Mouse (Mus musculus): ENCODE data around the gene Lmx1b. TPM values are rescaled to one million over a fixed set of nuclear protein-coding genes. Genes with fewer than 3 reads are reported as not detected.

Lmx1b gene
- polyA plus RNA-seq, 1 experiment from 2014 or later = not detected

DNA sequence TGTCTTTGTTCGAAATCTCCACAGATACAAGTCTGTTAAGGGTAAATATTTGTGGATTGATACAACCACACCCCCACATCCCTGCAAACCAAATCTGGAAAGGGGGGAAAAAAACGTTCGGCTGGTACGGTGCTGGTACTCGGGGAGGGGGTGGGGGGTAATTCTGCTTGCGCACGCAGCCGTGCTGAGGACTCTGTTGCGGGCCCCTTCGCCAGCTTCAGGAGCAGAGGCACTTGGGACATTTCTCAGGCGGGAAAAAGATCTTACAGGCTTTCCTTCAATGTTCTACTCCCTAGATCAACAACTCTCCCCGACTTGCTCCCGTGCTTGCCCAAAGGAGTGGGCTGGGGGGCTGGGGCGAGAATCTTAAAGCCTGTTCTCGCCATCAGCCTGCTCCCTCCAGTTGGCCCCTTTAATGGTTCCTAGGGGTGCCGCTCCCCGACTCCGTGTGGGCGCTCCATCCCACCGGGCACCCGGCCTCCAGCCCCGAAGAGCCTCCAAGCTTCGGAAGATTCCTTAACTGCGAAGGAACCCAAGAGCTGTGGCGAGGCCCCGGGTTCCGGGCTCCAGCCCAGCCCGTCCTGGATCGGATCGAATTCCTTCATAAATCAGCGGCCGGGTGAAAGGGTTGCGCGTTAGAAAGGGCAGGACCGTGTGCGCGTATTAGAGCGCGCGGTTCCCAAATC lies 9.1 kb downstream of the Lmx1b start:
- Histone ChIP-seq H3K36me3 (ENCODE audit: control insufficient read depth, insufficient read depth) (no peaks in the 10 kb centered on the region), H3K27ac (ENCODE audit: low read depth, low read length) (no peak overlapping the region), H3K27me3 (replicated peaks; ENCODE audit: control insufficient read depth, insufficient read depth, low read length) (peaks cover 98% of the 10 kb centered on the region), H3K9ac (ENCODE audit: low read depth, low read length) (no peak overlapping the region), H3K4me3 (ENCODE audit: low read depth, low read length) (no peak overlapping the region), H3K4me2 (replicated peaks; ENCODE audit: low read depth) (no peak overlapping the region), H3K4me1 (replicated peaks; ENCODE audit: control insufficient read depth, insufficient read depth, low read length) (no peaks in the 10 kb centered on the region), H3K9me3 (ENCODE audit: control insufficient read depth) (no peaks in the 10 kb centered on the region)
- no peak for TF ChIP-seq CTCF (IDR thresholded peaks at IDR 0.05; ENCODE audit: low read depth)
- no peak for ATAC-seq
- WGBS = 2% methylated on average over 40 of the region's 40 CpGs

DNA sequence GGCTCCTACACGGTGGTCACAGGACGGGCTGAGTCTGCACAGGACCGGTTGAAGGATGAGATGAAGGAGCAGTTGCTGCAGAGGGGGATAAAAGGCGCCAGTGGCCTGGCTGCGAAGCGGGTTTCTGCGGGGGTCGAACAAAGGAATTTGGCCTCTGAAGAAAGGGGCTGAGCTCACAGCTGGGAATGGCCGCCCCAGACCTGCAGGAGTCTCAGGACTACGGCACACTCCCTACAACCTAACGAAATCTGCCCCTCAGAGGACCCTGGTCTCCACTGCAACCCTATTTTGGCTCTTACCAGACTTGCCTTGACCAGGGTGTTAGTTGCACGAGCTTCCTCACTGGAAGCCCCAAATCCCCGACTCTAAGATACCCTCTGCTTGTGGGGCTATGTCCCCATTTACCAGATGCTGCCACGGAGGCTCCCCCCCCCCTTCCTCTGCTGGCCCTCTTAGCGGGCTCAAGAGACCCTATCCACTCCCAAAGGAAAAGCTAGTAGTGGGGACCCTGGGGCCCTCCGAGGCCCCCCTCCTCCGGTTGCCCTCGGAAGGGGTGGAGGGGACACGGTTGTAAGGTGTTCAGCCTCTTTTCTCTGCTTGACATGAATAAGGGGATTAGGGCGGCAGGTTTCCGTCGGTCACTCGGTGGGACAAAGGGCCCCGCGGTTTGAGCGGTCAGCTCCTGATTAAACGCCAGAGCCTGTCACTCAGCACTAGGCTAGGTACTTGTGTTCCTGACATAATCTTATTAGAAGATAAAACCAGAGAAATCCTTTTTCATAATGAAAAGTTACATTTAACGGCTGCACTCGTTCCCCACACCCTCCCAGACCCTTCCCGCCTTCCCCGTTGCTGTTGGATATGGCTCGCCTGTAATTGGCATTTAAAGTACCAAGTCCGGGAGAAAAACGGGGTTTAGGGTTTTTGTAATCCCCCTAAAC lies 10.0 kb downstream of the Lmx1b start:
- no peak for ATAC-seq
- Histone ChIP-seq H3K9me3 (ENCODE audit: control insufficient read depth) (no peaks in the 10 kb centered on the region), H3K4me2 (replicated peaks; ENCODE audit: low read depth) (no peak overlapping the region), H3K27me3 (replicated peaks; ENCODE audit: control insufficient read depth, insufficient read depth, low read length) (peaks cover 97% of the 10 kb centered on the region), H3K36me3 (ENCODE audit: control insufficient read depth, insufficient read depth) (no peaks in the 10 kb centered on the region), H3K27ac (ENCODE audit: low read depth, low read length) (no peak overlapping the region), H3K4me3 (ENCODE audit: low read depth, low read length) (no peak overlapping the region), H3K4me1 (replicated peaks; ENCODE audit: control insufficient read depth, insufficient read depth, low read length) (no peaks in the 10 kb centered on the region), H3K9ac (ENCODE audit: low read depth, low read length) (no peak overlapping the region)
- TF ChIP-seq CTCF (IDR thresholded peaks at IDR 0.05; ENCODE audit: low read depth) = no peak
- 3% methylated on average over 34 of the region's 34 CpGs for WGBS

DNA sequence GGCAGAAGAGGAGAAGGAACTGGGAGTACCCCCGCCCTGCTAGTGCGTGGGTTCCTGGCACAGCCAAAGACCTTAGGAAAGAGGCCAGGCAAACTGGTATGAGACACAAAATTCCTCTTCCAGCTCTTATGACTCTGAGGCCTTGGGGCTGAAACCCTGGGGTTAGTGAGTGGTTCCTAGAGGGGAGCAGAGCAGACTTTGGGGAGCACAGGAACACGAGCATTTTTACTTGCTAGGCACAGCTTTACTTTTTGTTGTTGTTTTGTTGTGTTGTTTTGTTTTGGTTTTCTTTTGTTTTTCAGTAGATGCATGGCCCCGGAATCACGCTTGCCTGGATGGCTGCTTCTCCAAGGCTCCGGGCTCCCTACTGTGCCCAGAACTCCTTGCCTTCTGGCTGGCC lies 10.7 kb downstream of the Lmx1b start:
- Histone ChIP-seq H3K4me2 (replicated peaks; ENCODE audit: low read depth) (no peak overlapping the region), H3K4me3 (ENCODE audit: low read depth, low read length) (no peak overlapping the region), H3K27me3 (replicated peaks; ENCODE audit: control insufficient read depth, insufficient read depth, low read length) (peaks cover 94% of the 10 kb centered on the region), H3K4me1 (replicated peaks; ENCODE audit: control insufficient read depth, insufficient read depth, low read length) (no peaks in the 10 kb centered on the region), H3K36me3 (ENCODE audit: control insufficient read depth, insufficient read depth) (no peaks in the 10 kb centered on the region), H3K9me3 (ENCODE audit: control insufficient read depth) (no peaks in the 10 kb centered on the region), H3K9ac (ENCODE audit: low read depth, low read length) (no peak overlapping the region), H3K27ac (ENCODE audit: low read depth, low read length) (no peak overlapping the region)
- no peak for ATAC-seq
- TF ChIP-seq CTCF (IDR thresholded peaks at IDR 0.05; ENCODE audit: low read depth) = no peak
- 17% methylated on average over 6 of the region's 6 CpGs for WGBS

DNA sequence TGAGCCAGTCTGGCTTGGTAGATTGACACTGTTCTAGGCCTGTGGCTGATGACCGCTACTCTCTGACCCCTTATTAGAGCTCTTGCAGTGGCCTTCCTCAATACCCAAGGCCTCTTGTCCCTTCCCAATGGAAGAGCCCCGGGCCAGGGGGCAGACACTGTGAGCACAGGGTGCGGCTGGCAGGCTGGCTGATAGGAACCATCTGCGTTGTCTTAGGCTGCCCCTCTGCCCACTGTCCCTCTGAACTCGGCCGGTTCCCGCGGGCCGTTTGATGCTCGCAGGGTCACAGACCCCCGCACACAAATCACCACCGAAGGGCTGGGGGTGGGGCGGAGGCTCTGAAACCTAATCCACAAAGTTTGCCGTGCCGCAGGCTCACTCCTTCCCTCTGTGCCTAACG lies 11.5 kb downstream of the Lmx1b start:
- no peak for TF ChIP-seq CTCF (IDR thresholded peaks at IDR 0.05; ENCODE audit: low read depth)
- Histone ChIP-seq H3K36me3 (ENCODE audit: control insufficient read depth, insufficient read depth) (no peaks in the 10 kb centered on the region), H3K27me3 (replicated peaks; ENCODE audit: control insufficient read depth, insufficient read depth, low read length) (peaks cover 88% of the 10 kb centered on the region), H3K9ac (ENCODE audit: low read depth, low read length) (no peak overlapping the region), H3K9me3 (ENCODE audit: control insufficient read depth) (no peaks in the 10 kb centered on the region), H3K4me3 (ENCODE audit: low read depth, low read length) (no peak overlapping the region), H3K4me2 (replicated peaks; ENCODE audit: low read depth) (no peak overlapping the region), H3K4me1 (replicated peaks; ENCODE audit: control insufficient read depth, insufficient read depth, low read length) (no peaks in the 10 kb centered on the region), H3K27ac (ENCODE audit: low read depth, low read length) (no peak overlapping the region)
- 3% methylated on average over 16 of the region's 16 CpGs for WGBS
- ATAC-seq = no peak

DNA sequence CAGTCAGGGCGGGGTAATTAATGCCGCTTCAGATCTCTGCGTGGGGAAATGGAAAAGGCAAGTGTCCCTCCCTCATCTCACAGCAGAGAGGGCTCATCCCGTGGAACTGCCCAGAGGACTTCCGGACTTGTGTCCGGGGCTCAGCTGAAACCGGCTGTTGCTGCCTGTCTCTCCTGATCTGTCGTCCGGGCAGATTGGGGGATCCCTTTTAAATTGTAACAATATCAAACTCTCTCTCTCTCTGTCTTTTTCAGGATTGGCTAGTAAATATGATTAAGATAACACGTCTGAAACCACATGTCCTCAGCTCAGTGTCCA lies 13.3 kb downstream of the Lmx1b start:
- no peaks in the 10 kb centered on the region for H3K36me3 ChIP-seq (ENCODE audit: control insufficient read depth, insufficient read depth)
- H3K27me3 ChIP-seq (replicated peaks; ENCODE audit: control insufficient read depth, insufficient read depth, low read length) = peaks cover 77% of the 10 kb centered on the region
- H3K9ac ChIP-seq (ENCODE audit: low read depth, low read length) = no peak overlapping the region
- H3K4me2 ChIP-seq (replicated peaks; ENCODE audit: low read depth) = no peak overlapping the region
- no peak for TF ChIP-seq CTCF (IDR thresholded peaks at IDR 0.05; ENCODE audit: low read depth)
- no peak overlapping the region for H3K27ac ChIP-seq (ENCODE audit: low read depth, low read length)
- H3K4me3 ChIP-seq (ENCODE audit: low read depth, low read length) = no peak overlapping the region
- 33% methylated on average over 10 of the region's 10 CpGs for whole genome bisulfite sequencing
- no peaks in the 10 kb centered on the region for H3K9me3 ChIP-seq (ENCODE audit: control insufficient read depth)
- H3K4me1 ChIP-seq (replicated peaks; ENCODE audit: control insufficient read depth, insufficient read depth, low read length) = no peaks in the 10 kb centered on the region
- no peak for ATAC-seq

DNA sequence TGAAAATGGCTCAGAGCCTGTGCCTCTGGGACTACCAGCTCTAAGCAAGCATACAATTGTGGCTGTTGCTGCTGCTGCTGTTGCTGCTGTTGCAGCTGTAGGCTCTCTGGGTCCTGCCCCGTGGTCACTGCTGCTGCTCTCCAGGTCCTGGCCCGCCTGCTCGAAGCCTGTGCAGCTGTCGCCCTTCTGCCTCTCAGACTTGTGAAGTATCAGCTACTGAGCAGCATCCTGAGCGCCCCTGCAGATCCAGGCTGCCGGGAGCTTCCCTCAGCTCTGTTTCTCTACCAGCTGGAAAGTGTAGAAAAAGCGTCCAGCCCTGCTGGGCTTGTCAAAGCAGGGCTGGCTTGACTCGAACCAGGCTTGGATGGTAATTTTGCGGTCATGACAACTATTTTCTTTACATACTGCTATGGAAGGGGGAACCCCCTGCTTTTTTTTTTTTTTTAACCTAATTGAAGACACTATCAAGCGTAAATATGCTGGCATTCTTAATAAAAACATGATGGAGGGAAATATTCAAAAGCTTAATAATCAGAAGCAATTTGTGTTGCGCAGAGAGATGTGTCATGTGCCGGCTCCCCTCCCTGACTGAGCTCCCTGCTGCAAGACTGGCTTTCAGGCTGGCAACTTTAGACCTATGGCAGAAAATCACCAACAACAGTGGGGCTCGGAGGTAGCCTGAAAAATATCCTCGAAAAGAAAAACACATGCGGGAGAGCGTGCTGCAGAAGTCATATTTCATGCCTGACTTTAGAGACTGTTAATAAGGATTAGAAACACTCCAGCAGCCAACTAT lies 13.9 kb downstream of the Lmx1b start:
- Histone ChIP-seq H3K4me3 (ENCODE audit: low read depth, low read length) (no peak overlapping the region), H3K9ac (ENCODE audit: low read depth, low read length) (no peak overlapping the region), H3K4me1 (replicated peaks; ENCODE audit: control insufficient read depth, insufficient read depth, low read length) (no peaks in the 10 kb centered on the region), H3K9me3 (ENCODE audit: control insufficient read depth) (no peaks in the 10 kb centered on the region), H3K27ac (ENCODE audit: low read depth, low read length) (no peak overlapping the region), H3K27me3 (replicated peaks; ENCODE audit: control insufficient read depth, insufficient read depth, low read length) (peaks cover 76% of the 10 kb centered on the region), H3K4me2 (replicated peaks; ENCODE audit: low read depth) (no peak overlapping the region), H3K36me3 (ENCODE audit: control insufficient read depth, insufficient read depth) (no peaks in the 10 kb centered on the region)
- no peak for ATAC-seq
- no peak for TF ChIP-seq CTCF (IDR thresholded peaks at IDR 0.05; ENCODE audit: low read depth)
- WGBS = 47% methylated on average over 16 of the region's 16 CpGs
